Mouse (Mus musculus): ENCODE measurements at regions not wholly inside any gene's neighbourhood (a gene's known extent, or its start where the extent isn't known, plus 50 kb on each side); places are given as distances from the start of the nearest gene placed in this dataset.

GRCm38 (mm10) chr6:71021353-71021752 lies 65.0 kb downstream of the Foxi3 start:
- TF ChIP-seq CTCF (IDR thresholded peaks at IDR 0.05) (no peak), POLR2A (IDR thresholded peaks at IDR 0.05; ENCODE audit: insufficient read depth, low read depth, low read length) (no peak), EP300 (IDR thresholded peaks at IDR 0.05; ENCODE audit: insufficient read depth, low read depth, low read length) (no peak)
